10 mouse cellular contexts compared by ENCODE assay signal in the genomic region with DNA sequence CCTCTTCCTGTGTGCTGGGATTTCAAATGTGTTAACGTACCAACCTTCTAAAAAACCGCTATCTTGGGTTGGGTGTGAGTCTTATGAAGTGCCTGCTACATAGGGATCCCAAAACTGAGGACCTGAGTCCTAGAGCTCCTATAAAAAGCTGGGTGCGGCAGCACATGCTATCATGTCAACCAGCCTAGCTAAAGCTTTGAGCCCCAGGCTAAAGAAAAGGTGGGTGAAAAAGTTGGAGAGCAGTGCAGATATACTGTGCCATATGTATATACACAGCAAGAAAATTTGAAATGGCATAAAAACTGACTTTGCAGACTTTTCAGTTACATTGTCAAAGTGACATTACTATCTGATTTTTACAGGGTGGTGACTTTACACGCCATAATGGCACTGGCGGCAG. TPM values are rescaled to one million over a fixed set of nuclear protein-coding genes. Genes with fewer than 3 reads are reported as not detected.
DNase-seq lines count a peak whose midpoint lies in the region; ATAC-seq and TF ChIP-seq lines count a peak whose summit lies in the region.
"Had no signal": no experiment of that assay in that cellular context is flagged by ENCODE, and none has a peak within 500 bp of the region (broad histone marks: within the 10 kb centered on the region; RNA-seq: fewer than 3 reads in every experiment).

No protein-coding gene starts in this region.

- peaks cover 26% of the 10 kb centered on the region for H3K4me1 ChIP-seq in kidney, embryonic 15.5 days
- peaks cover 0 to 6% of the 10 kb centered on the region in 2 experiments; a peak in 2 of 4 replicates for H3K4me1 ChIP-seq in ES-E14 (ENCODE audit: control insufficient read depth in 2 of 2, insufficient read depth in 2 of 2, low read length in 2 of 2, poor library complexity in 1 of 2)
- H3K4me1 ChIP-seq in embryonic facial prominence, embryonic 12.5 days, result peaks cover 21% of the 10 kb centered on the region
- peaks cover 18% of the 10 kb centered on the region for H3K4me1 ChIP-seq in limb, embryonic 14.5 days (ENCODE audit: control insufficient read depth, insufficient read depth, low read length)

- no peaks in the 10 kb centered on the region for H3K9me3 ChIP-seq in kidney, embryonic 15.5 days (replicated peaks)
- no peaks in the 10 kb centered on the region for H3K9me3 ChIP-seq in ES-E14 (ENCODE audit: control insufficient read depth, insufficient read depth, low read depth, low read length)
- no peaks in the 10 kb centered on the region for H3K9me3 ChIP-seq in embryonic facial prominence, embryonic 12.5 days
- no peaks in the 10 kb centered on the region for H3K9me3 ChIP-seq in limb, embryonic 14.5 days (ENCODE audit: control insufficient read depth, low read length)

- TF ChIP-seq POLR2A in limb, embryonic 14.5 days (IDR thresholded peaks at IDR 0.05; ENCODE audit: borderline replicate concordance, extremely low read depth, insufficient read depth, insufficient read length), result no peak

- peaks cover 61% of the 10 kb centered on the region for H3K36me3 ChIP-seq in kidney, embryonic 15.5 days
- peaks cover 27% of the 10 kb centered on the region for H3K36me3 ChIP-seq in ES-E14 (ENCODE audit: control insufficient read depth, insufficient read depth, low read length, poor library complexity, severe bottlenecking)
- H3K36me3 ChIP-seq in embryonic facial prominence, embryonic 12.5 days, result peaks cover 41% of the 10 kb centered on the region
- peaks cover 51% of the 10 kb centered on the region for H3K36me3 ChIP-seq in limb, embryonic 14.5 days (ENCODE audit: control insufficient read depth, insufficient read depth, low read length)

- no peaks in the 10 kb centered on the region for H3K27me3 ChIP-seq in kidney, embryonic 15.5 days
- no peaks in the 10 kb centered on the region for H3K27me3 ChIP-seq in embryonic facial prominence, embryonic 12.5 days
- no peaks in the 10 kb centered on the region for H3K27me3 ChIP-seq in limb, embryonic 14.5 days (ENCODE audit: control insufficient read depth, insufficient read depth, low read length)

- H3K4me2 ChIP-seq in kidney, embryonic 15.5 days, result peak overlapping the region; percentile 85; the same call in 1 of the 2 replicates
- H3K4me2 ChIP-seq in embryonic facial prominence, embryonic 12.5 days (replicated peaks), result peak overlapping the region; percentile 94
- H3K4me2 ChIP-seq in limb, embryonic 14.5 days (replicated peaks; ENCODE audit: low read depth, low read length, severe bottlenecking), result 0 out of 2 replicates have a peak overlapping the region, but pooled peaks have one; percentile 5

- 85% methylated on average over 5 of the region's 5 CpGs for WGBS in kidney, embryonic 15.5 days
- 87% methylated on average over 5 of the region's 5 CpGs for WGBS in embryonic facial prominence, embryonic 12.5 days
- WGBS in limb, embryonic 14.5 days, result 85% methylated on average over 5 of the region's 5 CpGs

- H3K4me3 ChIP-seq in kidney, embryonic 15.5 days (replicated peaks), result peak overlapping the region; percentile 98; the same call in 1 of the 2 replicates
- peak overlapping the region in 1 of 2 experiments; percentile 96; a peak in 2 of 4 replicates for H3K4me3 ChIP-seq in ES-E14 (ENCODE audit: insufficient read depth in 1 of 2, low read depth in 1 of 2, low read length in 2 of 2, poor library complexity in 1 of 2, severe bottlenecking in 1 of 2)
- H3K4me3 ChIP-seq in embryonic facial prominence, embryonic 12.5 days, result 0 out of 2 replicates have a peak overlapping the region, but pooled peaks have one; percentile 9
- 0 out of 2 replicates have a peak overlapping the region, but pooled peaks have one; percentile 7 for H3K4me3 ChIP-seq in limb, embryonic 14.5 days (replicated peaks; ENCODE audit: low read length)
- H3K4me3 ChIP-seq: erythroblast, embryonic 14.5 days had no signal

- in situ Hi-C loops in ES-E14 (cut with MboI; ENCODE audit: low sequenced_read_pairs in 2 of 2, unreplicated experiment in 2 of 2), result no loop called here

- H3K9ac ChIP-seq in kidney, embryonic 15.5 days, result no peak overlapping the region
- peak overlapping the region; percentile 12; the same call in 1 of the 2 replicates for H3K9ac ChIP-seq in ES-E14 (ENCODE audit: insufficient read depth, low read depth, low read length, poor library complexity, severe bottlenecking)
- no peak overlapping the region for H3K9ac ChIP-seq in embryonic facial prominence, embryonic 12.5 days
- H3K9ac ChIP-seq in limb, embryonic 14.5 days (ENCODE audit: low read depth, low read length, severe bottlenecking), result no peak overlapping the region

- DNase-seq in kidney, postnatal 4 days, result no peak
- no peak for DNase-seq in ES-E14 (ENCODE audit: low read depth, low spot score)
- DNase-seq in limb, embryonic 14.5 days (ENCODE audit: low spot score), result no peak
- DNase-seq in layer of hippocampus, postnatal 10 days (ENCODE audit: low spot score in 2 of 2), result no peak
- no peak for DNase-seq in layer of hippocampus, postnatal 14 days (ENCODE audit: low spot score in 2 of 2)
- DNase-seq: adrenal gland, postnatal 25 days; kidney, adult 11 months had no signal

- H3K27ac ChIP-seq in kidney, embryonic 15.5 days, result no peak overlapping the region
- no peak overlapping the region for H3K27ac ChIP-seq in ES-E14 (ENCODE audit: insufficient read depth, low read depth, low read length, poor library complexity, severe bottlenecking)
- H3K27ac ChIP-seq in embryonic facial prominence, embryonic 12.5 days, result no peak overlapping the region
- no peak overlapping the region for H3K27ac ChIP-seq in limb, embryonic 14.5 days (replicated peaks; ENCODE audit: low read depth, low read length)

- no peak for ATAC-seq in kidney, embryonic 15.5 days (replicated peaks; ENCODE audit: low FRiP score)
- no peak for ATAC-seq in embryonic facial prominence, embryonic 12.5 days (ENCODE audit: insufficient number of reproducible peaks, insufficient read depth, low FRiP score, low TSS enrichment)
- no peak for ATAC-seq in limb, embryonic 14.5 days (ENCODE audit: low FRiP score, low read depth)

TF ChIP-seq in ES-E14, 5 proteins besides CTCF, POLR2A, EP300 and RAD21:
- TF ChIP-seq HCFC1 (IDR thresholded peaks at IDR 0.05; ENCODE audit: borderline replicate concordance, insufficient read depth, low read length) (no peak), CHD2 (IDR thresholded peaks at IDR 0.05; ENCODE audit: low read depth, low read length) (no peak), ZC3H11A (IDR thresholded peaks at IDR 0.05; ENCODE audit: borderline replicate concordance, low read depth, low read length) (no peak), ZNF384 (IDR thresholded peaks at IDR 0.05; ENCODE audit: low read depth, low read length) (no peak), MAFK (IDR thresholded peaks at IDR 0.05; ENCODE audit: insufficient read depth, low read depth, low read length) (no peak)

RNA-seq across cellular contexts. Expression of a gene that starts 3.5 kb away (rescaled TPM):
- polyA plus RNA-seq in kidney, embryonic 15.5 days (2015; fragmentation: Nextera tagmentation; extraction: Ambion mirVana), result 5,533 and 6,211 TPM in 2 replicates
- total RNA-seq in ES-E14 (2012; rRNA removed), result 4,715 and 6,168 TPM in 2 replicates
- polyA plus RNA-seq in embryonic facial prominence, embryonic 12.5 days (2016; fragmentation: Nextera tagmentation; extraction: Ambion mirVana), result 5,090 and 5,096 TPM in 2 replicates
- 2,776 and 3,384 TPM in 2 replicates for polyA plus RNA-seq in limb, embryonic 14.5 days (2012; rRNA removed)
- 4,586 and 4,744 TPM in 2 replicates for polyA plus RNA-seq in limb, embryonic 14.5 days (2014; fragmentation: Nextera tagmentation; extraction: Ambion mirVana)
- total RNA-seq in layer of hippocampus, postnatal 10 days (2021), result 1,000 to 10,000 TPM; 2,229 to 2,426 TPM
- 1,000 to 10,000 TPM; 1,939 to 1,976 TPM for total RNA-seq in layer of hippocampus, postnatal 14 days (2021)

RNA-seq across cellular contexts. Expression of a gene that starts 25.5 kb away (rescaled TPM):
- polyA plus RNA-seq in kidney, embryonic 15.5 days (2015; fragmentation: Nextera tagmentation; extraction: Ambion mirVana), result 552 and 602 TPM in 2 replicates
- total RNA-seq in ES-E14 (2012; rRNA removed), result 192 and 294 TPM in 2 replicates
- polyA plus RNA-seq in embryonic facial prominence, embryonic 12.5 days (2016; fragmentation: Nextera tagmentation; extraction: Ambion mirVana), result 693 and 728 TPM in 2 replicates
- 203 and 273 TPM in 2 replicates for polyA plus RNA-seq in limb, embryonic 14.5 days (2012; rRNA removed)
- 548 and 588 TPM in 2 replicates for polyA plus RNA-seq in limb, embryonic 14.5 days (2014; fragmentation: Nextera tagmentation; extraction: Ambion mirVana)
- 10 to 100 TPM; 48.5 to 53.6 TPM for total RNA-seq in layer of hippocampus, postnatal 10 days (2021)
- total RNA-seq in layer of hippocampus, postnatal 14 days (2021), result 10 to 100 TPM; 39.7 to 40.2 TPM

RNA-seq across cellular contexts. Expression of a gene that starts 29.9 kb away (rescaled TPM):
- polyA plus RNA-seq in kidney, embryonic 15.5 days (2015; fragmentation: Nextera tagmentation; extraction: Ambion mirVana), result 11.4 and 12.4 TPM in 2 replicates
- total RNA-seq in ES-E14 (2012; rRNA removed), result 19.6 and 22.6 TPM in 2 replicates
- polyA plus RNA-seq in embryonic facial prominence, embryonic 12.5 days (2016; fragmentation: Nextera tagmentation; extraction: Ambion mirVana), result 11.9 and 12.5 TPM in 2 replicates
- 34.1 and 47.4 TPM in 2 replicates for polyA plus RNA-seq in limb, embryonic 14.5 days (2012; rRNA removed)
- polyA plus RNA-seq in limb, embryonic 14.5 days (2014; fragmentation: Nextera tagmentation; extraction: Ambion mirVana), result 12.4 and 12.9 TPM in 2 replicates
- total RNA-seq in layer of hippocampus, postnatal 10 days (2021), result 100 to 1,000 TPM; 149 to 163 TPM
- total RNA-seq in layer of hippocampus, postnatal 14 days (2021), result 100 to 1,000 TPM; 165 to 169 TPM

RNA-seq across cellular contexts. Expression of a gene that starts 57.0 kb away (rescaled TPM):
- 29.2 and 29.6 TPM in 2 replicates for polyA plus RNA-seq in kidney, embryonic 15.5 days (2015; fragmentation: Nextera tagmentation; extraction: Ambion mirVana)
- total RNA-seq in ES-E14 (2012; rRNA removed), result 39.7 and 49.8 TPM in 2 replicates
- 19.5 and 21.7 TPM in 2 replicates for polyA plus RNA-seq in embryonic facial prominence, embryonic 12.5 days (2016; fragmentation: Nextera tagmentation; extraction: Ambion mirVana)
- 17.6 and 20.9 TPM in 2 replicates for polyA plus RNA-seq in limb, embryonic 14.5 days (2012; rRNA removed)
- polyA plus RNA-seq in limb, embryonic 14.5 days (2014; fragmentation: Nextera tagmentation; extraction: Ambion mirVana), result 24.8 and 27.1 TPM in 2 replicates
- total RNA-seq in layer of hippocampus, postnatal 10 days (2021), result 100 to 1,000 TPM; 249 to 250 TPM
- total RNA-seq in layer of hippocampus, postnatal 14 days (2021), result 100 to 1,000 TPM; 258 to 283 TPM

Comparison
In these comparisons a context has a peak if more than half of its experiments do, and no peak if none do; other contexts are left out.
1. H3K4me2 ChIP-seq: peak in every context shown above with its lines; median percentile 94 in embryonic facial prominence, embryonic 12.5 days; 85 in kidney, embryonic 15.5 days; 5 in limb, embryonic 14.5 days.